Mouse (Mus musculus): ENCODE data around the gene Ralgps2. TPM values are rescaled to one million over a fixed set of nuclear protein-coding genes. Genes with fewer than 3 reads are reported as not detected.

The Ralgps2 gene
- polyA plus RNA-seq, 1 experiment, result 52.1 TPM

GRCm38 (mm10) chr1:156801276-156801675 lies 138.2 kb downstream of the Ralgps2 start:
- peak; percentile 48 for DNase-seq (ENCODE audit: low read depth)

DNA sequence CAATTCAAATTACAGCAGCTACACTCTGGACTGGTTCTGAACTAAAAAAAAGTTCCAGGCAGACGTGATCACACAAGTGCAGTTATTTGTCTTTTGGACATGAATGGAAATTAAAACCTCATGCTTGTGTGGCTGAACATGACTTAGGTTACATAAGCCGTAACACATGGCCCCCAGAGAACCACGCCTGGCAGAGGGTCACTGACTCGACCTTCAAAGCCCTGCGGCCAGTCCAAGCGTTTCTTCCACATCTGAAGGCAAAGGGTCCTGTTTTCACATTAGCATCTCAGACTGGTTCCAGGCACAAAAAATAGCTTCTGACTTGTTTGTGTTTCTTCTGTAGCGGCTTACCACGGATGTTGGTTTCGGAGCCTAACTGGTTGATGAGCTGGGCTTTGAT lies 143.2 kb downstream of the Ralgps2 start:
- TF ChIP-seq POLR2A (IDR thresholded peaks at IDR 0.05; ENCODE audit: borderline replicate concordance, extremely low read depth, insufficient read depth, insufficient read length, poor library complexity, severe bottlenecking), result no peak
- TF ChIP-seq CTCF (IDR thresholded peaks at IDR 0.05; ENCODE audit: borderline replicate concordance, extremely low read depth, insufficient read depth, insufficient read length), result no peak
- no peak for DNase-seq (ENCODE audit: low read depth)

More at GRCm38 (mm10) chr1:156801276-156801675, 138.2 kb downstream of the Ralgps2 start:
- TF ChIP-seq CTCF (IDR thresholded peaks at IDR 0.05; ENCODE audit: borderline replicate concordance, extremely low read depth, insufficient read depth, insufficient read length), result no peak
- TF ChIP-seq POLR2A (IDR thresholded peaks at IDR 0.05; ENCODE audit: borderline replicate concordance, extremely low read depth, insufficient read depth, insufficient read length, poor library complexity, severe bottlenecking), result no peak

- no peak for TF ChIP-seq CTCF (IDR thresholded peaks at IDR 0.05; ENCODE audit: borderline replicate concordance, extremely low read depth, insufficient read depth, insufficient read length)
- no peak for TF ChIP-seq POLR2A (IDR thresholded peaks at IDR 0.05; ENCODE audit: borderline replicate concordance, extremely low read depth, insufficient read depth, insufficient read length, poor library complexity, severe bottlenecking)
- DNase-seq (ENCODE audit: low read depth), result peak; percentile 41
These were observed 149.5 kb downstream of the Ralgps2 start for GRCm38 (mm10) chr1:156789844-156790490.

DNA sequence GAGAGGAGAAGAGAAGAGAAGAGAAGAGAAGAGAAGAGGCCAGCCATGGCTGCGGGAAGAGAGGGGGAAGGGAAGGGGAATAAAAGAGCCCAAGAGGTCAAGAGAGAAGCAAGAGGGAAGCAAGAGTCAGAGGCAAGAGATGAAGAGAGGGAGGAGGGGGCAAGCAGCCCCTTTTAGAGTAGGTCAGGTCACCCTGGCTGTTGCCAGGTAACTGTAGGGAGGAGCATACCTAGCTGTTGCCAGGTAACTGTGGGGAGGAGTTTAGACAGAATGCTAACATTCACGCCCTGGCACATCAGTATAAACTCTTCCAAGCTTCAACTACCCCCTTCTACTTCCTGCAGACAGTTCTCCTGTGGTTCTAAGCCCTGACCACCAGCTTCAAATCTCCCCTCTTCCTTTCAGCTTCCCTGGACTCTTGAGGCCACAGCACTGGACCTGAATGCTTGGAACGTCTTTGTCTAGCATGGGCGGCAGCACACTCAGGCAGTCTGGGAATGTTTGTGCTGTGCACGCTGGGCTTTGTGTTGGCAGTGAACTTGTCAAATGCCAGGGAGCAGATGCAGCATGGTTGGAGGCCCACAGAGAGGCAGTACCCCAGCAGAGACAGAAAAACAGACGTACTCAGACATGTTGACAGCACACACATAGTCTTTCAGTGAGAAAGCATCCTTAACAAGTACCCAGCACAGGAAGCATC lies 152.1 kb downstream of the Ralgps2 start:
- TF ChIP-seq POLR2A (IDR thresholded peaks at IDR 0.05; ENCODE audit: borderline replicate concordance, extremely low read depth, insufficient read depth, insufficient read length, poor library complexity, severe bottlenecking), result no peak
- no peak for TF ChIP-seq CTCF (IDR thresholded peaks at IDR 0.05; ENCODE audit: borderline replicate concordance, extremely low read depth, insufficient read depth, insufficient read length)
- peak; percentile 56 for DNase-seq (ENCODE audit: low read depth)

DNA sequence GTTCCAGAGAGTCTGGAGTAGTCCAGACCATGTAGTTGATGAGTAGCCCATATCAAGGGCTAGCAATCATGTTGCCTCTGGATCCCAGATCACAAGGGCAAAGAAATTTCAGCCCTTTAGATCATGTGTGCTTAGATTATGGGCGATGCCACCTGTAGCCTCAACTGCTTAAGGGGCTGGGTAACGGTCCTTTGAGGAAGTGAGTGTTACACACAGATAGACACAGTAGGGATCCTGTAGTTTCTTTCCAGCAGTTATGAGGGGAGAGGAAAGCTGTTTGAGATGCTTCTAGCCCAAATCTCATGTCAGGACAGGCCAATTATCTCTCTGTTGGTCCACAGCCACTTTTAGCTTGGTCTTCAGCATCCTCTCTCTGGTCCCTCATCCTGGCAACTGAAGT lies 153.4 kb downstream of the Ralgps2 start:
- DNase-seq (ENCODE audit: low read depth), result no peak
- TF ChIP-seq POLR2A (IDR thresholded peaks at IDR 0.05; ENCODE audit: borderline replicate concordance, extremely low read depth, insufficient read depth, insufficient read length, poor library complexity, severe bottlenecking) (no peak), CTCF (IDR thresholded peaks at IDR 0.05; ENCODE audit: borderline replicate concordance, extremely low read depth, insufficient read depth, insufficient read length) (no peak)

DNA sequence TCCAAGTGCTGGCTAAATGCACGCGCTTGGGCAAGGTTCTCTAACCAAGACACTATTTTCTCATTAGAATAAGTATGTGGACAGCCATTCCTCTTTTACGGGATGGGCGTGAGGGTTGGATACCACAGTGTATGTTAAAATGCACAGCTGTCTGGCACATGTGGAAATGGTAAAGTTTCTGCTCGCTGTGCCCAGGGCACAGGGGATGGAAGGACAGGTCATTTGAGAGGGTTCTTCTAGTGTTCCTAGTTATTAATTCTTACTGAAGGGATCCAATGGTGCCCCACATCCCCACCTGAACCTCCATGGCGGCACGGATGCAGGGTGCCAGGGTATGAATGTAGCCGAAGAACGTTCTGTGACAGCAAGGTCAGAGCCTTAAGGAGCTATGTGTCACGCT lies 154.5 kb downstream of the Ralgps2 start:
- TF ChIP-seq POLR2A (IDR thresholded peaks at IDR 0.05; ENCODE audit: borderline replicate concordance, extremely low read depth, insufficient read depth, insufficient read length, poor library complexity, severe bottlenecking), result no peak
- TF ChIP-seq CTCF (IDR thresholded peaks at IDR 0.05; ENCODE audit: borderline replicate concordance, extremely low read depth, insufficient read depth, insufficient read length), result no peak
- DNase-seq (ENCODE audit: low read depth), result no peak

DNA sequence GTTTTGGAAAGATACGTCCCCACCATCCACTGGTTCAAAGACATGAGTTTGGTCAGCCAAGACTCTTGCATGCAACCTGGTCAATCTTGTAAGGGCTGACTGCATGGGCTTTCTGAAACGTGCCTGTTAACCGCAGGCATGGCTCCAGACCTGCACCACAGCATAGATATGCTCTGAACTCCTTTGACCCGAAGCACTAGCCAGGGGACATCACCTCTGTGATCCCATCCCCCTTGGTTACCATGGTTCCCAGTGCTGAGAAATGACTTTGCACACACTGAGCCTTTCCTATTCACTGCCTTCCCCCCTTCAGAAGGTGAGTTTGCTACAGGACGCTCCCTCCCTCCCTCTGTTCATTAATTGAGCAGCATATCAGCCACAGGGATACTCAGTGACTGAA lies 155.3 kb downstream of the Ralgps2 start:
- no peak for TF ChIP-seq CTCF (IDR thresholded peaks at IDR 0.05; ENCODE audit: borderline replicate concordance, extremely low read depth, insufficient read depth, insufficient read length)
- no peak for TF ChIP-seq POLR2A (IDR thresholded peaks at IDR 0.05; ENCODE audit: borderline replicate concordance, extremely low read depth, insufficient read depth, insufficient read length, poor library complexity, severe bottlenecking)
- no peak for DNase-seq (ENCODE audit: low read depth)

GRCm38 (mm10) chr1:156781971-156782850 lies 157.2 kb downstream of the Ralgps2 start:
- DNase-seq (ENCODE audit: low read depth), result peak; percentile 52
- TF ChIP-seq POLR2A (IDR thresholded peaks at IDR 0.05; ENCODE audit: borderline replicate concordance, extremely low read depth, insufficient read depth, insufficient read length, poor library complexity, severe bottlenecking), result no peak
- TF ChIP-seq CTCF (IDR thresholded peaks at IDR 0.05; ENCODE audit: borderline replicate concordance, extremely low read depth, insufficient read depth, insufficient read length), result no peak

GRCm38 (mm10) chr1:156781076-156781741 lies 158.2 kb downstream of the Ralgps2 start:
- TF ChIP-seq CTCF (IDR thresholded peaks at IDR 0.05; ENCODE audit: borderline replicate concordance, extremely low read depth, insufficient read depth, insufficient read length), result no peak
- no peak for TF ChIP-seq POLR2A (IDR thresholded peaks at IDR 0.05; ENCODE audit: borderline replicate concordance, extremely low read depth, insufficient read depth, insufficient read length, poor library complexity, severe bottlenecking)
- DNase-seq (ENCODE audit: low read depth), result peak; percentile 87

DNA sequence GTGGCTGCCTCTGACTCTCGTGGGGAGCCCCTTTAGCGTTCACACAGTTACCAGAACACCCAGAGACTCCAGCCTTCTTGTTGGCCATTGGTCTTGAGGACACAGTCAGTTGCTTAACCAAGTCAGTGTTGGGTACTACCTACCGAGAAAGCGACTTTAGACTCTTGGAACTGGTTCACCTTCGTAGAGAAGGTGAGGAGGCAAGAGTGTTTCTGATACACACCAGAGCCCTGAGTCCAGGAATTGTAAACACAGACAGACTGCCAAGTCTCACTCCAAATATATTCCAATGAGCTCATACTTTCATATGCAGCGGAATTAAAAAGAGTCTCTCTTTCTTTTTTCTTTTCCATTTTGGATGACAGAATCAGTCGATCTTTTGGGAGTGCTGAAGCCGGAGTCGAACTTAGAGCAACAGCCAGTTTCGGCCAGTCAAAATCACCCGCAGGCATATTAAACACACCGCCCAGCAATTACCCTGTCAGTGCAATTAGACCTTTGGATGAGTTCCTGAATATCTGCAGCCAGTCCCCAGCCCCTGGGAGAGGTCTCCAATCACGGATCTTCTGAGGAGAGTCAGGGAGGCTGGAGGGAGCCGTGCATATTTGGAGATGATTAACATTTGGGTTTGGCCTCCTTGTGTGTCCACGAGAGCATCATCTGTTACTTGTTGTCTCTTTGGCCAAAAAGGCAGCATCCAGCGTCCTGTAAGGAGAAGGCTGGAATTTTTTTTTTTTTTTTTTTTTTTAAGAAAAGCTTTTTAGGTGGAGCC lies 159.0 kb downstream of the Ralgps2 start:
- TF ChIP-seq POLR2A (IDR thresholded peaks at IDR 0.05; ENCODE audit: borderline replicate concordance, extremely low read depth, insufficient read depth, insufficient read length, poor library complexity, severe bottlenecking), result no peak
- TF ChIP-seq CTCF (IDR thresholded peaks at IDR 0.05; ENCODE audit: borderline replicate concordance, extremely low read depth, insufficient read depth, insufficient read length), result no peak
- peak; percentile 69 for DNase-seq (ENCODE audit: low read depth)

Measured in brain, embryonic 14.5 days (tissue).